Comparison of ENCODE assay signal across 9 mouse cellular contexts in the genomic region with DNA sequence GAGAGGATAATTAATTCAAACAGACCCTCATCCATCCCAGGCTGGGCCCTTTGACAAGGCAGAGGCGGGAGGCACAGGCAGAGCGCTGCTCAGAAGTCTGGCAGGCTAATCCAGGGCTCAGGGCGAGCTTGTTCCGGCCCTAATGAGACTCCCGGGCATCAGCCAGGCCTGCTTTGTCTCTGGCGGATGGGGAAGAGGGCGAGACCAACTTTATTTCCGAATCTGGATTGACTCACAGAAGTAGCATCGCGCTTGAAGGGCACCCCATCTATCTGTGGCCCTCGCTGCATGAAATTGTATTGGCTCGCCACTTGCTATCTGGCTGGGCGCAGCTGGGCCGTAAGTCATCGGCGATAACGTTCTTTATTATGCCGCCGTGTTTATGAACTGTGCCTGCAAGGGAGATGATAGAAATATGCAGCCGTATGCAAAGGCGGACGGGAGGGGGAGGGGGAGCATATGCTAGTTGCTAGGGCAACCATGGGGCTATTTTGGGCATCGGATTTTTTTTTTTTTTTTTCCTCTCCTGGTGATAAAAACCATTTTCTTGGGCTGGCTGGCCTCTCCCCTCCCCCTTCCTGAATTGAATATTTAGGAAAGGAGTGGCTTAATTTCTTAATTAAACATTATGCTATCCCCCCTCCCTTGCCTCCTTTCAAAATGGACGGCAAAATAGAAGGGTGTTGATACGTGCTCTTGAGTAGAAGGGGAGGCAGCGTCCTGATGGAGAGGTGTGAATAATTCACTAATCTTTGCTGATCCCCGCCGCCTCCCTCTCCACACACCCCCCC.
DNase-seq lines count a peak whose midpoint lies in the region; ATAC-seq and TF ChIP-seq lines count a peak whose summit lies in the region.
"Had no signal": no experiment of that assay in that cellular context is flagged by ENCODE, and none has a peak within 500 bp of the region (broad histone marks: within the 10 kb centered on the region; RNA-seq: fewer than 3 reads in every experiment).

No protein-coding gene starts in this region.

- no peak for TF ChIP-seq RAD21 in MEL (IDR thresholded peaks at IDR 0.05; ENCODE audit: low read depth, low read length)

- peak overlapping the region; percentile 62 for H3K4me2 ChIP-seq in forebrain, embryonic 15.5 days (replicated peaks)
- H3K4me2 ChIP-seq in hindbrain, embryonic 12.5 days (replicated peaks), result peak overlapping the region; percentile 56

- no peak overlapping the region for H3K4me3 ChIP-seq in MEL (ENCODE audit: control insufficient read depth in 1 of 2, insufficient read depth in 1 of 2, low read depth in 2 of 2, low read length in 2 of 2)
- peak overlapping the region; percentile 42 for H3K4me3 ChIP-seq in forebrain, embryonic 15.5 days
- H3K4me3 ChIP-seq in hindbrain, embryonic 12.5 days, result peak overlapping the region; percentile 28
- H3K4me3 ChIP-seq: erythroblast, embryonic 14.5 days had no signal

- peak; percentile 93 for DNase-seq in MEL (ENCODE audit: low read depth, low spot score)
- DNase-seq in cerebellum, adult 11 months, result peak; percentile 52
- DNase-seq in layer of hippocampus, postnatal 36 days, result peak; percentile 74 to 79
- peak; percentile 71 for DNase-seq in lung, postnatal 10 days
- peak; percentile 76 for DNase-seq in right cerebral cortex, adult 18-20 months

- TF ChIP-seq EP300 in MEL (IDR thresholded peaks at IDR 0.05; ENCODE audit: low read depth in 1 of 2, low read length in 2 of 2), result peak; percentile 82 to 95

- H3K27me3 ChIP-seq in MEL (ENCODE audit: control insufficient read depth in 1 of 2, insufficient read depth in 2 of 2, low read length in 2 of 2), result peaks cover 2 to 3% of the 10 kb centered on the region in 2 experiments; a peak in 2 of 4 replicates
- H3K27me3 ChIP-seq in forebrain, embryonic 15.5 days, result no peaks in the 10 kb centered on the region
- peaks cover 13% of the 10 kb centered on the region; the same call in 1 of the 2 replicates for H3K27me3 ChIP-seq in hindbrain, embryonic 12.5 days

- no peak for TF ChIP-seq CTCF in MEL (IDR thresholded peaks at IDR 0.05 in 2 of 3, conservative IDR thresholded peaks at IDR 0.05 in 1 of 3; ENCODE audit: control insufficient read depth in 1 of 3, insufficient read depth in 1 of 3, low read depth in 2 of 3, low read length in 3 of 3, poor library complexity in 1 of 3, severe bottlenecking in 1 of 3)

- H3K9me3 ChIP-seq in MEL (replicated peaks; ENCODE audit: insufficient read depth, low read length), result no peaks in the 10 kb centered on the region
- H3K9me3 ChIP-seq in forebrain, embryonic 15.5 days, result no peaks in the 10 kb centered on the region
- H3K9me3 ChIP-seq in hindbrain, embryonic 12.5 days (replicated peaks), result no peaks in the 10 kb centered on the region

- ATAC-seq in forebrain, embryonic 15.5 days (replicated peaks), result peak; percentile 77
- peak; percentile 83 for ATAC-seq in hindbrain, embryonic 12.5 days (ENCODE audit: low FRiP score)
- no peak for ATAC-seq in activated CD4-positive, CD25-positive, alpha-beta regulatory T cell, adult 4 months

- no peak overlapping the region for H3K9ac ChIP-seq in MEL (ENCODE audit: control insufficient read depth, low read depth, low read length, poor library complexity, severe bottlenecking)
- peak overlapping the region; percentile 57 for H3K9ac ChIP-seq in forebrain, embryonic 15.5 days (replicated peaks)
- peak overlapping the region; percentile 56 for H3K9ac ChIP-seq in hindbrain, embryonic 12.5 days

- peaks cover 0 to 6% of the 10 kb centered on the region in 2 experiments; a peak in 1 of 4 replicates for H3K4me1 ChIP-seq in MEL (ENCODE audit: control insufficient read depth in 1 of 2, insufficient read depth in 2 of 2, low read length in 2 of 2)
- peaks cover 42% of the 10 kb centered on the region for H3K4me1 ChIP-seq in forebrain, embryonic 15.5 days
- peaks cover 61% of the 10 kb centered on the region for H3K4me1 ChIP-seq in hindbrain, embryonic 12.5 days

- H3K36me3 ChIP-seq in MEL (ENCODE audit: control insufficient read depth in 1 of 2, insufficient read depth in 2 of 2, low read length in 2 of 2), result peaks cover 0 to 10% of the 10 kb centered on the region in 2 experiments; a peak in 2 of 4 replicates
- no peaks in the 10 kb centered on the region for H3K36me3 ChIP-seq in forebrain, embryonic 15.5 days
- no peaks in the 10 kb centered on the region for H3K36me3 ChIP-seq in hindbrain, embryonic 12.5 days

- H3K27ac ChIP-seq in MEL (ENCODE audit: control insufficient read depth, low read depth, low read length), result no peak overlapping the region
- H3K27ac ChIP-seq in forebrain, embryonic 15.5 days (replicated peaks), result peak overlapping the region; percentile 99
- H3K27ac ChIP-seq in hindbrain, embryonic 12.5 days, result peak overlapping the region; percentile 95

- no peak for TF ChIP-seq POLR2A in MEL (IDR thresholded peaks at IDR 0.05; ENCODE audit: control insufficient read depth in 1 of 2, insufficient read depth in 1 of 2, low read depth in 1 of 2, low read length in 2 of 2, poor library complexity in 1 of 2)

- no peaks in the 10 kb centered on the region for H3K79me2 ChIP-seq in MEL (ENCODE audit: control insufficient read depth, insufficient read depth, low read length, poor library complexity)

- under 1% methylated on average over 28 of the region's 28 CpGs for WGBS in forebrain, embryonic 15.5 days
- 0% methylated on average over 28 of the region's 28 CpGs for WGBS in hindbrain, embryonic 12.5 days

TF ChIP-seq in MEL, 35 proteins besides CTCF, POLR2A, EP300 and RAD21:
- TF ChIP-seq GABPA (IDR thresholded peaks at IDR 0.05; ENCODE audit: low read depth, low read length) (no peak), USF2 (IDR thresholded peaks at IDR 0.05; ENCODE audit: borderline replicate concordance in 1 of 2, insufficient read depth in 1 of 2, low read depth in 1 of 2, low read length in 2 of 2) (no peak), KAT2A (conservative IDR thresholded peaks at IDR 0.05; ENCODE audit: low read depth, low read length) (no peak), ZC3H11A (IDR thresholded peaks at IDR 0.05; ENCODE audit: low read depth, low read length) (no peak), MAX (IDR thresholded peaks at IDR 0.05; ENCODE audit: low read length) (no peak), MAFK (IDR thresholded peaks at IDR 0.05; ENCODE audit: borderline replicate concordance, low read depth, low read length) (peak; percentile 74; the same call in 1 of the 2 replicates), TCF12 (IDR thresholded peaks at IDR 0.05; ENCODE audit: low read depth, low read length) (peak; percentile 99), GATA1 (IDR thresholded peaks at IDR 0.05; ENCODE audit: low read depth, low read length) (peak; percentile 97), MYC (IDR thresholded peaks at IDR 0.05; ENCODE audit: low read depth, low read length) (0 out of 2 replicates have a peak, but pooled peaks have one; percentile 40), E2F4 (IDR thresholded peaks at IDR 0.05; ENCODE audit: borderline replicate concordance, low read depth, low read length) (no peak), POLR2AphosphoS5 (IDR thresholded peaks at IDR 0.05; ENCODE audit: borderline replicate concordance, low read depth, low read length) (no peak), MYB (IDR thresholded peaks at IDR 0.05; ENCODE audit: low read depth, low read length) (no peak), ZNF384 (IDR thresholded peaks at IDR 0.05; ENCODE audit: low read depth, low read length) (peak; percentile 96), BHLHE40 (IDR thresholded peaks at IDR 0.05; ENCODE audit: borderline replicate concordance, low read depth, low read length) (peak; percentile 48; the same call in 1 of the 2 replicates), MEF2A (IDR thresholded peaks at IDR 0.05; ENCODE audit: extremely low read depth, insufficient replicate concordance, low read depth, low read length, poor library complexity, severe bottlenecking) (peak; percentile 98), TBP (IDR thresholded peaks at IDR 0.05; ENCODE audit: low read depth, low read length) (no peak), NELFE (IDR thresholded peaks at IDR 0.05; ENCODE audit: low read depth, low read length) (no peak), CHD2 (IDR thresholded peaks at IDR 0.05; ENCODE audit: low read length) (peak; percentile 72), CHD1 (IDR thresholded peaks at IDR 0.05; ENCODE audit: low read depth, low read length) (no peak), ZMIZ1 (IDR thresholded peaks at IDR 0.05; ENCODE audit: low read depth, low read length) (no peak), HCFC1 (IDR thresholded peaks at IDR 0.05; ENCODE audit: low read depth, low read length) (0 out of 2 replicates have a peak, but pooled peaks have one; percentile 15), TAL1 (IDR thresholded peaks at IDR 0.05; ENCODE audit: low read length) (peak; percentile 96), NRF1 (IDR thresholded peaks at IDR 0.05; ENCODE audit: insufficient read depth, low read depth, low read length, poor library complexity, severe bottlenecking) (no peak), JUND (IDR thresholded peaks at IDR 0.05; ENCODE audit: low read depth, low read length) (no peak), ZKSCAN1 (IDR thresholded peaks at IDR 0.05; ENCODE audit: low read depth, low read length) (no peak), SMC3 (IDR thresholded peaks at IDR 0.05; ENCODE audit: low read depth, low read length) (no peak), ETS1 (IDR thresholded peaks at IDR 0.05; ENCODE audit: low read depth, low read length) (peak; percentile 96), RCOR1 (IDR thresholded peaks at IDR 0.05; ENCODE audit: low read depth, low read length) (peak; percentile 83), POLR2AphosphoS2 (IDR thresholded peaks at IDR 0.05; ENCODE audit: low read length) (no peak), SIN3A (IDR thresholded peaks at IDR 0.05; ENCODE audit: low read length) (peak; percentile 70), MAZ (IDR thresholded peaks at IDR 0.05; ENCODE audit: low read depth, low read length) (no peak; the same call in 1 of the 2 replicates), MXI1 (IDR thresholded peaks at IDR 0.05; ENCODE audit: low read depth, low read length) (no peak), ELF1 (IDR thresholded peaks at IDR 0.05; ENCODE audit: low read depth, low read length) (peak; percentile 44; the same call in 1 of the 2 replicates), USF1 (IDR thresholded peaks at IDR 0.05; ENCODE audit: low read depth, low read length) (no peak), UBTF (IDR thresholded peaks at IDR 0.05; ENCODE audit: borderline replicate concordance, insufficient read depth, low read depth, low read length) (no peak)

Comparison
In these comparisons a context has a peak if more than half of its experiments do, and no peak if none do; other contexts are left out.
1. H3K4me3 ChIP-seq: peak in forebrain, embryonic 15.5 days (single experiment) and hindbrain, embryonic 12.5 days (single experiment); none in MEL (0 of 2).
2. Peak in every context shown above with its lines, with median percentiles within 50 percentile points of each other: DNase-seq.